Mouse (Mus musculus): Measurements from ENCODE around the gene Pgbd5. TPM values are rescaled to one million over a fixed set of nuclear protein-coding genes. Genes with fewer than 3 reads are reported as not detected.

The Pgbd5 gene
- polyA plus RNA-seq, 1 experiment from 2014 or later: 1.3 TPM

DNA sequence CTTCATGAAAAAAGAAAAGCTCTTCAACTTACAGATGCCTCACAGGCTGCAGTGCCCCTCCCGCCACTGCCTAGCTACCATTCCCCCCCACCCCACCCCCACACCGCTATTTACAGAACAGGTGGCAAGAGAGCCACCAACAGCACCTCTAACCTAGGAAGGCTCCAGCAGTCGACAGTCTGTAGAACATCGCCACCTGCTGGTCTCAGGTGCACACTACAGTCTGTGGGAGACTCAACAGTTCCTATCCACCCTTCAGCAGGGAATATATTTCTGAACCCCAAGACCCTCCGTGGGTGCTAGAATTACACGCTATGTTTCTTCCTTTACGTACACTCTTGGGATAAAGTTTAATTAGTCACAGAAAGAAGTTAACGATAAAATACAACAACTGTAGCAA lies 71.2 kb downstream of the Pgbd5 start:
- H3K27ac ChIP-seq: no peak overlapping the region
- H3K36me3 ChIP-seq: no peaks in the 10 kb centered on the region
- no peaks in the 10 kb centered on the region for H3K27me3 ChIP-seq
- no peaks in the 10 kb centered on the region for H3K9me3 ChIP-seq
- H3K9ac ChIP-seq (replicated peaks): no peak overlapping the region
- H3K4me2 ChIP-seq: no peak overlapping the region
- H3K4me1 ChIP-seq (replicated peaks): no peaks in the 10 kb centered on the region
- ATAC-seq (ENCODE audit: insufficient number of reproducible peaks, insufficient read depth, low FRiP score, low TSS enrichment, low read depth): no peak
- no peak overlapping the region for H3K4me3 ChIP-seq (replicated peaks)
- 20% methylated on average over 8 of the region's 8 CpGs for WGBS

DNA sequence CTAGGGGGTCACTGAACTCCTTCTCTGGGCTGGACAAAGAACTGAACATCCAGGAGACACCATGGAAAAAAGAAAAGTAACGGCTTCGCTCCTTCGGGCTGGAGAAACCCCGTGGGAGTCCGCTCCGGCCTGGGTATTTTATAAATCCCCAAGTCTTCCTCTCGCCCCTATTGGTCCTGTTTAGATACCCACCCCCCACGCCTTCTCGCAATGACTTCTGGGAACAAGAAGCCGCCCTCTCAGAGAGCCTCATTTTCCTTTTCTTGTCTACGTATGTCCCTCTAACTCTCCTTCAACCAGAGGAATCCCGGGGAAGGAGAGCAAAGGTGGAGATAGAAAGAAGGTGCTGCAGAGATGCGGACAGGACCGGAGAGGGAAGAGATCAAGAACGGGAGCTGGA lies 76.1 kb downstream of the Pgbd5 start:
- 93% methylated on average over 15 of the region's 15 CpGs for WGBS
- Histone ChIP-seq H3K9me3 (peaks cover 3% of the 10 kb centered on the region; the same call in 1 of the 2 replicates), H3K4me2 (no peak overlapping the region), H3K27ac (no peak overlapping the region), H3K36me3 (no peaks in the 10 kb centered on the region), H3K4me1 (replicated peaks) (no peaks in the 10 kb centered on the region), H3K4me3 (replicated peaks) (no peak overlapping the region), H3K9ac (replicated peaks) (no peak overlapping the region), H3K27me3 (no peaks in the 10 kb centered on the region)
- ATAC-seq (ENCODE audit: insufficient number of reproducible peaks, insufficient read depth, low FRiP score, low TSS enrichment, low read depth): no peak

DNA sequence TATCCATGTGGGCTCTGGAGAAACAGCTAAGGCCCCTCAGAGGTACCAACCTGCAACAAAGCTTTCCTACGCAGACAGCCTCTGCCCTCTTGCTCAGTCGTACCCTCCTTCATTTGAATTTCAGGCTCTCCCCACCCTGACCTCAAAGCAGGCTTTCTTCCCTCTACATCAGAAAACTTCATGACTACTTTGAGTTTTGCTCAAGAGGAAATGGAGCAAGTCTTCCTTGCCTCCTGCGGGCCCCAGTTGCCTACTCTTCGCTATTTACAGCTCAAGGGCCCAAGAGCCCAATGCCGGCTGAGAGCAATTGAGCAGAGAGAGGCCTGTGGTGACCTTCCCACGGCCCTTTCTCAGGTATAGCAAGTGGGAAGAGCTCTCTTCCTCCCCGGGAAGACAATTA lies 76.9 kb downstream of the Pgbd5 start:
- H3K27me3 ChIP-seq: no peaks in the 10 kb centered on the region
- H3K4me2 ChIP-seq: no peak overlapping the region
- no peak for ATAC-seq (ENCODE audit: insufficient number of reproducible peaks, insufficient read depth, low FRiP score, low TSS enrichment, low read depth)
- no peaks in the 10 kb centered on the region for H3K4me1 ChIP-seq (replicated peaks)
- 78% methylated on average over 7 of the region's 7 CpGs for WGBS
- peaks cover 3% of the 10 kb centered on the region; the same call in 1 of the 2 replicates for H3K9me3 ChIP-seq
- H3K9ac ChIP-seq (replicated peaks): no peak overlapping the region
- H3K36me3 ChIP-seq: no peaks in the 10 kb centered on the region
- no peak overlapping the region for H3K27ac ChIP-seq
- no peak overlapping the region for H3K4me3 ChIP-seq (replicated peaks)

DNA sequence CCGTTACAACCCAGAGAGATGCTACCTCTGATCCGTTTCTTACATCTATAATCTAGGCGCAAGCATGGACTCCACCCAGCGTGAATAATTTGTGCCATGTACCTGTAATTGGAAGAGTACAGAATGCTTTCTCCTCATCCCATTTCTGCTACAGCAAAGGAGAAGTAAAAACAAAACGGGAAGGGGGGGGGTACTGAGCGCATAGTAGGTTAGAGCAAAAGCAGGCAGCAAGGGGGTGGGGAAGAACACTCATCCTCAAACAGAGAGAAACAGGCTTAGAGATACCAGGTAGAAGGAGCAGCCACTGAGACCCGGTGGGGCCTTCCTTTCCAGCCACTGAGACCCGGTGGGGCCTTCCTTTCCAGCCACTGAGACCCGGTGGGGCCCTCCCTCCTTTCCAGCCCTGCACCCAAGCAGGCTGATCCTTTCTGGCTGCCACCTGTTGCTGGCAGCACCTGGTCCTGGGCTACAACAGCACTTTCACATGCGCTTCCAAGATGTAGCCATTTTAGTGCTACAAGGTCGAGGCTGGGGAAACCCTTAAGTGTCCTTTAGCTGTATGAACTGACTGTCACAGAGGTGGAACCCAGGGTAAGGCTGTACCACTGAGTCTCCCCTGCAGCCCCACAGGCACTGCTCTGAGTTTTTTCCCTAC lies 77.6 kb downstream of the Pgbd5 start:
- H3K9ac ChIP-seq (replicated peaks): no peak overlapping the region
- peaks cover 3% of the 10 kb centered on the region; the same call in 1 of the 2 replicates for H3K9me3 ChIP-seq
- no peaks in the 10 kb centered on the region for H3K36me3 ChIP-seq
- no peak overlapping the region for H3K27ac ChIP-seq
- H3K27me3 ChIP-seq: no peaks in the 10 kb centered on the region
- 78% methylated on average over 11 of the region's 11 CpGs for WGBS
- H3K4me2 ChIP-seq: no peak overlapping the region
- no peak overlapping the region for H3K4me3 ChIP-seq (replicated peaks)
- ATAC-seq (ENCODE audit: insufficient number of reproducible peaks, insufficient read depth, low FRiP score, low TSS enrichment, low read depth): no peak
- no peaks in the 10 kb centered on the region for H3K4me1 ChIP-seq (replicated peaks)

DNA sequence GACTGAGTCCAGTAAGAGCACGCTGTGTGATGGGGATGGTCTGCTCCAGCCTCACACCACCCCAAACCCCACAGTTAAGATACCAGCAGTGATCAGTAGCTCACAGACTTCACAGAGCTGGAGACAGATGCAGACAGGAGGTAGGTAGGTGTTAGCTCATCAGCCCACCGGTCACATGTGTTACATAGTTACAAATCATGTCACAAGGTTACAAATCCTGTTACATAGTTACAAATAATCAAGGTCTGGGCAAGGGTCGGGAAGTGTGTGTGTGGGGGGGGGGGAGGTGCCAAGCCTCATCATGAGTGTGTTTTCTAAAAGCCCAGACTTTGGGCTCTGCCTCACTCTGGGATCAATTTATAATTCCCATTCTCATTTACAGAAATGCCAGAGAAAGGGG lies 78.5 kb downstream of the Pgbd5 start:
- H3K4me2 ChIP-seq: no peak overlapping the region
- no peak overlapping the region for H3K4me3 ChIP-seq (replicated peaks)
- H3K27ac ChIP-seq: no peak overlapping the region
- WGBS: 78% methylated on average over 3 of the region's 3 CpGs
- H3K9me3 ChIP-seq: peaks cover 3% of the 10 kb centered on the region; the same call in 1 of the 2 replicates
- no peak for ATAC-seq (ENCODE audit: insufficient number of reproducible peaks, insufficient read depth, low FRiP score, low TSS enrichment, low read depth)
- no peak overlapping the region for H3K9ac ChIP-seq (replicated peaks)
- no peaks in the 10 kb centered on the region for H3K27me3 ChIP-seq
- no peaks in the 10 kb centered on the region for H3K36me3 ChIP-seq
- H3K4me1 ChIP-seq (replicated peaks): no peaks in the 10 kb centered on the region

DNA sequence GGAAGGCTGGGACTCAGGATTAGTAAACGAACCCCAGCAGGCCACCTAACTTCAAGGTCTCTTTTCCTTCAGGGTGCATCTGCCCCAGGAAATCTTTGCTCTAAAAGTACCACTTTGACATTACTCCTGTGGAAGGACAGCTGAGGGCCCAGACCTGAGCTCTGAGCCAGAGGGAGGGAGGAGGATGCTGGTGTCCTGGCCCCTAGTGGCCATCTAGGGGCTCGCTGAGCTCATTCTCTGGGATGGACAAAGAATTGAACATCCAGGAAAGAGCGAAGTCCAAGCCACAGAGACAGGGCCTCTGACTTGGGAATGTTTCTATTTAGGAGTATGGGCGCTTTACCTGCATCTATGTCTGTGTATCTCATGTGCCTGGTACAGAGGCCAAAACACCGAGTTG lies 87.8 kb downstream of the Pgbd5 start:
- Histone ChIP-seq H3K4me1 (replicated peaks) (peaks cover 7% of the 10 kb centered on the region), H3K27me3 (no peaks in the 10 kb centered on the region), H3K9ac (replicated peaks) (no peak overlapping the region), H3K4me3 (replicated peaks) (no peak overlapping the region), H3K4me2 (no peak overlapping the region), H3K27ac (no peak overlapping the region), H3K36me3 (no peaks in the 10 kb centered on the region), H3K9me3 (no peaks in the 10 kb centered on the region)
- 63% methylated on average over 5 of the region's 5 CpGs for WGBS
- no peak for ATAC-seq (ENCODE audit: insufficient number of reproducible peaks, insufficient read depth, low FRiP score, low TSS enrichment, low read depth)

DNA sequence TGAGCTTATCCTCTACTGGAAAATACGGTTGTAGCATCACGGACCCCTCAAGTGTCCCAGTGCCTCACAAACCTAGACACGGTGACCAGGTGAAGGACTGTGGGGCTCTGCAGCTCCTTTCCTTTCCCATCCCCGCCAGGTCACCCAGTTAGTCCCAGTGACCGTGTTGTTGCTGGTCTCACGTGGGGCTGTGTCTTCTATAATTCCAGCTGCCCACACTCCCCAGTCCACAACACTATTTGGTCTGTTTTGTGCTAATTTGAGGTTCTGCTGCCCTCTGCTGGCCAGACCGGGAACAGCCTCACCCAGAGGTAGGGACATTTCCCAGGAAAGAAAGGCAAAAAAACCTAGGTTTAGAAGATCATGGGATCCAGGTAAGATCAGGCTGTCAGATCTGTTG lies 89.8 kb downstream of the Pgbd5 start:
- H3K27ac ChIP-seq: no peak overlapping the region
- H3K4me3 ChIP-seq (replicated peaks): no peak overlapping the region
- no peaks in the 10 kb centered on the region for H3K27me3 ChIP-seq
- H3K9me3 ChIP-seq: no peaks in the 10 kb centered on the region
- WGBS: 42% methylated on average over 7 of the region's 7 CpGs
- H3K4me2 ChIP-seq: no peak overlapping the region
- H3K9ac ChIP-seq (replicated peaks): no peak overlapping the region
- no peak for ATAC-seq (ENCODE audit: insufficient number of reproducible peaks, insufficient read depth, low FRiP score, low TSS enrichment, low read depth)
- peaks cover 11% of the 10 kb centered on the region for H3K4me1 ChIP-seq (replicated peaks)
- H3K36me3 ChIP-seq: peaks cover 6% of the 10 kb centered on the region

DNA sequence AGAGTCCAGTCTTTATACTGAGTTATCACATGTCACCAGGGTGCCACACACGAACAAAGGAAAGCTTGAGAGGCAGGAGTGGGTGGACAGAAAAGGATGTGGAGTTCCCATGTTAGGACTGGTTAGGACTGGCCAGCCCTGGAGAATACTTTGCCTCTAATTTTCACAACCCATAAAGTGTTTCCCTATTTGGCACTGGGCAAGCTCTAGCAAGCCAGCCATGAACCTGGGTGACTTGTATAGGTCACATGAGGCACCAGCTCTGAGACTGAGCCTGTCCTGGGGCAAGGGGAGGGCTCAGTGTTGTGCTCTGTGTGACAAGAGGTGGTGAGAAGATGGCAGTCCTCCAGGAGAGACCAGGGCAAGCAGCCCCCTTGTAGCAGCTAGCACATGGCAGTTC lies 91.4 kb downstream of the Pgbd5 start:
- Histone ChIP-seq H3K4me2 (no peak overlapping the region), H3K4me1 (replicated peaks) (peaks cover 11% of the 10 kb centered on the region), H3K4me3 (replicated peaks) (no peak overlapping the region), H3K36me3 (peaks cover 22% of the 10 kb centered on the region), H3K27me3 (no peaks in the 10 kb centered on the region), H3K9ac (replicated peaks) (no peak overlapping the region), H3K27ac (no peak overlapping the region), H3K9me3 (no peaks in the 10 kb centered on the region)
- 54% methylated on average over 1 of the region's 1 CpGs for WGBS
- ATAC-seq (ENCODE audit: insufficient number of reproducible peaks, insufficient read depth, low FRiP score, low TSS enrichment, low read depth): no peak

DNA sequence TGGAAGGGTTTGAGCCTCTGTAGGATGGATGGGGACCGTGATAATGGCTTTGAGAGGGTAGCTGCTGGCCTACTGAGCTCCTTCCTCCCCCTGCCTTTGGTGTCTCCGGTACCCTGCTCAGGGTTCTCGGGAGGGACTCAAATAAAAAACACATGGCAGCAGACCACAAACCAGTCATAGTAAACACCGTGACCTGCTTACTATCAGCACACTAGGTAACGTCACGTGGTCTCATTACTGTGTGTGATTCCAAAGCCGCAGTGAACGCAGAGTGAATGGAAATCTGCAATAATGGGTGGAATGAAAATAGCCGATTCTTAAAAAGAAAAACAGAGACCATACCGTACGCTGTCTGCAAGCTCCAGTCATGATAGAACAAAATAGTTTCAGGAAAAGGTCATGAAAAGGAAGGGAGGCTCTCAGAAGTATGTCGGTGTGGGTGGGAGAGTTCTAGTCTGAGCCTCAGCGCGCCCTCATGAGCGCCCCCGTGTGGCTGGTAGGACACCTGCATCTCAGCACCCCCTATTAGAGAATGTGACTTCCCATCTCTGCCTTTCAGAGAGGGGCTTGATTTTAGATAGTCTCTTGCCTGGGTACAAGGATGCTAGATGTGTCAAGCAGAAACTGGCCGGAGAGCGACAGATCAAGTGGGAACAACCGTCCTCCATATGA lies 92.5 kb downstream of the Pgbd5 start:
- Histone ChIP-seq H3K4me1 (replicated peaks) (peaks cover 11% of the 10 kb centered on the region), H3K9me3 (no peaks in the 10 kb centered on the region), H3K9ac (replicated peaks) (no peak overlapping the region), H3K4me2 (peak overlapping the region; percentile 26; the same call in 1 of the 2 replicates), H3K4me3 (replicated peaks) (no peak overlapping the region), H3K36me3 (peaks cover 33% of the 10 kb centered on the region), H3K27me3 (no peaks in the 10 kb centered on the region), H3K27ac (peak overlapping the region; percentile 41; the same call in 1 of the 2 replicates)
- WGBS: 30% methylated on average over 19 of the region's 19 CpGs
- ATAC-seq (ENCODE audit: insufficient number of reproducible peaks, insufficient read depth, low FRiP score, low TSS enrichment, low read depth): no peak

DNA sequence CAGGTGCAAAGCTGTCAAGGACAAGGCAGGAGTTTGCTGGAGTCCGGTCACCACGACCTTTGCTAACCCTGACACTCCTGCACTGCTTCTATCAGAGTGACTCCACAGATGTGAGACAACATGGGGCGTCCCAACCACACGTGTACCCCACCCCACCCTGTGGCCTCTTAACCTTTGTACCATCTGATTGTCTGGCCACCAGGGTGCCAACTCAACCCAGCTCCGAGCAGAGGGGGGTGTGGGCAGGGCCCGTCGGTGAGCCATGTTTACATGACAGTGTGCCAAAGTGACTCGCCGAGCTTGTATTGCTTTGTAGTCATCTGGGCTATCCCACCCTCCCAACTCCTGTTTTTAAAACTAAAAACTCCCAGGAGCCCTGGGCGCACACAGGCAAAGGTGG lies 94.4 kb downstream of the Pgbd5 start:
- Histone ChIP-seq H3K9ac (replicated peaks) (no peak overlapping the region), H3K4me3 (replicated peaks) (no peak overlapping the region), H3K4me1 (replicated peaks) (peaks cover 15% of the 10 kb centered on the region), H3K4me2 (no peak overlapping the region), H3K36me3 (peaks cover 52% of the 10 kb centered on the region), H3K9me3 (no peaks in the 10 kb centered on the region), H3K27me3 (no peaks in the 10 kb centered on the region), H3K27ac (no peak overlapping the region)
- ATAC-seq (ENCODE audit: insufficient number of reproducible peaks, insufficient read depth, low FRiP score, low TSS enrichment, low read depth): no peak
- 88% methylated on average over 10 of the region's 10 CpGs for WGBS

DNA sequence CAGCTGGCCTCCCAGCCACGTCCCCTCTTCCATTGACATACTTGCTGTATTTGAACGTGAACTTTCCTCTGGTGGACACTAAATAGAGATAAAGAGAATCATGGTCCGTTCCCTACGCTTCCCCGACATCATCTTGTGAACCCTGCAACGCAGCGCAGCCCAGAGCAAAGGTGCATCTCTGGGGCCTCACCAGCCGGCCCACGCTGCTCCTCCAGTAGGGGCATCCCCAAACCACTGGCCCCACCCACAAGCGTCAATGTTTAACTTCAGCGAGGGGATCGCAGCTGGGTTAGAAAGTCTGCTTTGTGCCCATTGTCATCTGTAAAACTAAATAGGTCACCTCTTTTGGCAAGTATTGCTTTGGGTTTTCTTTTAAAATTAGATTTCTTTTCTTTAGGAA lies 95.5 kb downstream of the Pgbd5 start:
- Histone ChIP-seq H3K27ac (no peak overlapping the region), H3K9ac (replicated peaks) (no peak overlapping the region), H3K36me3 (peaks cover 61% of the 10 kb centered on the region), H3K4me2 (no peak overlapping the region), H3K4me3 (replicated peaks) (no peak overlapping the region), H3K27me3 (no peaks in the 10 kb centered on the region), H3K4me1 (replicated peaks) (peaks cover 18% of the 10 kb centered on the region), H3K9me3 (no peaks in the 10 kb centered on the region)
- ATAC-seq (ENCODE audit: insufficient number of reproducible peaks, insufficient read depth, low FRiP score, low TSS enrichment, low read depth): no peak
- 91% methylated on average over 12 of the region's 12 CpGs for WGBS

DNA sequence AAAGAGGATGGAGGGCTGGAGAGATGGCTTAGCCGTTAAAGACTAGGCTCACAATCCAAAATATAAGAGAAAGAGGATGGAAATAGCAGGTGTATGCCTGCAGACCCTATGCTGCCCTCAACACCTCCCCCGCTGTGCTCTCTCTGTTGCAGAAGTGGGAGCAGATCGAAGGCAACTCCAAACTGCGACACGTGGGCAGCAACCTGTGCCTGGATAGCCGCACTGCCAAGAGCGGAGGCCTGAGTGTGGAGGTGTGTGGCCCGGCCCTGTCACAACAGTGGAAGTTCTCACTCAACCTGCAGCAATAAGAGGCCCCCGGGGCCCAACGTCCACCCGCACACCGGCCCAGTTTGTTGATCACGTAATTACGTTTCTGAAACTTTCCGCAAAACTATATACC lies 96.3 kb downstream of the Pgbd5 start:
- Histone ChIP-seq H3K4me2 (no peak overlapping the region), H3K36me3 (peaks cover 70% of the 10 kb centered on the region), H3K27me3 (no peaks in the 10 kb centered on the region), H3K9me3 (no peaks in the 10 kb centered on the region), H3K4me1 (replicated peaks) (peaks cover 18% of the 10 kb centered on the region), H3K9ac (replicated peaks) (no peak overlapping the region), H3K4me3 (replicated peaks) (no peak overlapping the region), H3K27ac (no peak overlapping the region)
- 93% methylated on average over 15 of the region's 15 CpGs for WGBS
- no peak for ATAC-seq (ENCODE audit: insufficient number of reproducible peaks, insufficient read depth, low FRiP score, low TSS enrichment, low read depth)

Measured in limb, embryonic 12.5 days (tissue).